Mouse (Mus musculus) myocyte (in vitro differentiated cells): ENCODE results near the gene Pawr. TPM values are rescaled to one million over a fixed set of nuclear protein-coding genes. Genes with fewer than 3 reads are reported as not detected.
"Not testable (repeated sequence)": the region's sequence is repeated elsewhere in the genome, so short reads cannot be mapped to it uniquely, and the experiment has no call there.

Experiments used
- H3K27me3 ChIP-seq: one replicate; pipeline ENCODE4 v1.6.1; 2011; ENCODE audit not compliant: control insufficient read depth, insufficient read depth, insufficient read length
- H3K36me3 ChIP-seq: one replicate; pipeline ENCODE4 v1.6.1; 2011; ENCODE audit not compliant: control insufficient read depth, insufficient read depth
- H3K4me2 ChIP-seq: one replicate; pipeline ENCODE4 v1.6.1; 2011; ENCODE audit warnings: low read depth, control low read depth
- H3K4me3 ChIP-seq: one replicate; pipeline ENCODE4 v1.5.1; 2011; ENCODE audit warnings: mild to moderate bottlenecking, control low read depth, moderate library complexity
- H3K79me2 ChIP-seq: one replicate; pipeline ENCODE4 v1.6.1; 2011; ENCODE audit not compliant: control insufficient read depth, insufficient read depth
- H3ac ChIP-seq: one replicate; pipeline ENCODE4 v1.6.1; 2011; ENCODE audit not compliant: control insufficient read depth, insufficient read length
- CEBPB ChIP-seq: IDR thresholded peaks from 2 replicates; pipeline ENCODE4 v1.6.1; 2011; ENCODE audit warnings: mild to moderate bottlenecking, moderate library complexity; ENCODE audit not compliant: poor library complexity, insufficient read depth, severe bottlenecking
- E2F4 ChIP-seq: IDR thresholded peaks from one replicate; pipeline ENCODE4 v1.6.1; 2011; ENCODE audit warnings: mild to moderate bottlenecking, control low read depth, moderate library complexity; ENCODE audit not compliant: insufficient read depth
- MAX ChIP-seq: IDR thresholded peaks from one replicate; pipeline ENCODE4 v1.6.1; 2011; ENCODE audit warnings: low read depth, mild to moderate bottlenecking, control low read depth
- MYOD1 ChIP-seq, 3 experiments: IDR thresholded peaks; one replicate each; pipeline ENCODE4 v1.6.1; 2011; ENCODE audit warnings: control low read depth in 2 of 3, low read depth in 2 of 3, mild to moderate bottlenecking in 2 of 3, moderate library complexity in 1 of 3; ENCODE audit not compliant: insufficient read length in 2 of 3, control insufficient read depth in 1 of 3
- MYOG ChIP-seq, 3 experiments: IDR thresholded peaks; one replicate each; pipeline ENCODE4 v1.6.1; 2011; ENCODE audit warnings: control low read depth in 2 of 3, low read depth in 2 of 3, mild to moderate bottlenecking in 2 of 3; ENCODE audit not compliant: insufficient read length in 2 of 3, control insufficient read depth in 1 of 3, insufficient read depth in 1 of 3
- POLR2A ChIP-seq: IDR thresholded peaks from one replicate; pipeline ENCODE4 v1.6.1; 2011; ENCODE audit warnings: low read depth, mild to moderate bottlenecking, control low read depth, moderate library complexity; ENCODE audit not compliant: insufficient read length
- POLR2AphosphoS2 ChIP-seq: IDR thresholded peaks from one replicate; pipeline ENCODE4 v1.6.1; 2011; ENCODE audit warnings: low read depth, control low read depth; ENCODE audit not compliant: insufficient read length
- REST ChIP-seq: IDR thresholded peaks from one replicate; pipeline ENCODE4 v1.6.1; 2011; ENCODE audit warnings: mild to moderate bottlenecking, control low read depth, moderate library complexity; ENCODE audit not compliant: insufficient read depth, insufficient read length
- SRF ChIP-seq: IDR thresholded peaks from one replicate; pipeline ENCODE4 v1.6.1; 2011; ENCODE audit warnings: low read depth; ENCODE audit not compliant: control insufficient read depth, insufficient read length
- TCF12 ChIP-seq: IDR thresholded peaks from one replicate; pipeline ENCODE4 v1.6.1; 2011; ENCODE audit warnings: mild to moderate bottlenecking, control low read depth; ENCODE audit not compliant: poor library complexity, insufficient read depth, severe bottlenecking
- TCF3 ChIP-seq: IDR thresholded peaks from one replicate; pipeline ENCODE4 v1.6.1; 2011; ENCODE audit warnings: low read depth, control low read depth; ENCODE audit not compliant: insufficient read length
- USF1 ChIP-seq: IDR thresholded peaks from one replicate; pipeline ENCODE4 v1.6.1; 2011; ENCODE audit warnings: low read depth, mild to moderate bottlenecking, control low read depth, moderate library complexity
- polyA plus RNA-seq: library from polyadenylated mRNA; unstranded; fragments of >200 nt; fragmentation: generic; extraction: Trizol; gene quantifications from one replicate; pipeline ENCODE4 v1.2.1, GENCODE M21; 2012; ENCODE audit warnings: missing spikeins

Pawr gene
- polyA plus RNA-seq, 1 experiment, result 2.9 TPM

DNA sequence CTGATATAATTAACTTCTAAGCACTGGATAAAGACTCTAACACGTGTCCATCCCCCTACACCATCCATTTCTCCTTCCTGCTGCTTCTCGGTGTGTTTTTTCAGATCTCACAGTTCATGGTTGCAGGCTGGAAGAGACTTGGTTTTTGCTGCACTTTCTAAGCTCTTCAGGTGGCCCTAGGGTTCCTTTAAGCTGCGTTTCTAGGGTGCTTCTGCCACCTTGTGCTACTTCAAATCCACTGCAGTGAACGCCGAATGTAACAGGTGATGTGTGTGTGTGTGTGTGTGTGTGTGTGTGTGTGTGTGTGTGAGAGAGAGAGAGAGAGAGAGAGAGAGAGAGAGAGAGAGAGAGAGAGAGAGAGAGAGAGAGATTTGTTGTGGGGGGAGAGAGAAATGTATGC lies 103.7 kb downstream of the Pawr start:
- Histone ChIP-seq H3K4me2 (no peak overlapping the region), H3ac (no peak overlapping the region), H3K27me3 (no peaks in the 10 kb centered on the region), H3K4me3 (no peak overlapping the region), H3K36me3 (no peaks in the 10 kb centered on the region), H3K79me2 (no peaks in the 10 kb centered on the region)
- TF ChIP-seq USF1, result no peak
- no peak for TF ChIP-seq REST
- no peak for TF ChIP-seq POLR2A
- TF ChIP-seq SRF, result no peak
- no peak for TF ChIP-seq MAX
- no peak for TF ChIP-seq CEBPB
- TF ChIP-seq TCF3, result no peak
- no peak for TF ChIP-seq POLR2AphosphoS2
- TF ChIP-seq MYOD1 (IDR thresholded peaks at IDR 0.05; ENCODE audit: control insufficient read depth in 1 of 3, insufficient read length in 2 of 3, low read depth in 2 of 3), result no peak
- TF ChIP-seq TCF12, result no peak
- no peak for TF ChIP-seq MYOG (IDR thresholded peaks at IDR 0.05; ENCODE audit: control insufficient read depth in 1 of 3, insufficient read depth in 1 of 3, insufficient read length in 2 of 3, low read depth in 2 of 3)
- TF ChIP-seq E2F4, result no peak

DNA sequence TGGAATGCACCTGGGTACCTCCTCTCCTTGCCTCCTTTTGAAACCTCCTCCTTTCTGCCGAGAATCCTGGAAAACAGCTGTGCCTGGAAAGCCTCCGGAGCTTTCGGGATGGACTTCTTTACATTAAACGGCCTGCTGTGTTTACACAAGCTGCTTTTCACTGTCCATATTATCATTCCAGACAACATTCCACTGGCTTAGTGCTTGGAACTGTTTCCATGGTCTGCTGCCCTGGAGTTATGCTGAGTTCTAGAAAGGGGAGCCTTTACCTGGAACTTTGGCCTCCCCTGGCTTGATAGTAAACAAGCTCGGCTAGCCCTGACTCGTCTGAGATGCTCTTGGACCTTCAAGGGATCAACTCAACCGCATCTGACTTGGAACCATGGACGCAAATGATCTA lies 104.4 kb downstream of the Pawr start:
- TF ChIP-seq TCF12 (no peak), E2F4 (no peak), MYOG (IDR thresholded peaks at IDR 0.05; ENCODE audit: control insufficient read depth in 1 of 3, insufficient read depth in 1 of 3, insufficient read length in 2 of 3, low read depth in 2 of 3) (no peak), USF1 (no peak), MYOD1 (IDR thresholded peaks at IDR 0.05; ENCODE audit: control insufficient read depth in 1 of 3, insufficient read length in 2 of 3, low read depth in 2 of 3) (no peak), POLR2AphosphoS2 (no peak), SRF (no peak), POLR2A (no peak), REST (no peak), CEBPB (no peak), MAX (no peak), TCF3 (no peak)
- no peak overlapping the region for H3K4me3 ChIP-seq
- H3K4me2 ChIP-seq, result no peak overlapping the region
- no peaks in the 10 kb centered on the region for H3K79me2 ChIP-seq
- no peak overlapping the region for H3ac ChIP-seq
- no peaks in the 10 kb centered on the region for H3K27me3 ChIP-seq
- no peaks in the 10 kb centered on the region for H3K36me3 ChIP-seq

DNA sequence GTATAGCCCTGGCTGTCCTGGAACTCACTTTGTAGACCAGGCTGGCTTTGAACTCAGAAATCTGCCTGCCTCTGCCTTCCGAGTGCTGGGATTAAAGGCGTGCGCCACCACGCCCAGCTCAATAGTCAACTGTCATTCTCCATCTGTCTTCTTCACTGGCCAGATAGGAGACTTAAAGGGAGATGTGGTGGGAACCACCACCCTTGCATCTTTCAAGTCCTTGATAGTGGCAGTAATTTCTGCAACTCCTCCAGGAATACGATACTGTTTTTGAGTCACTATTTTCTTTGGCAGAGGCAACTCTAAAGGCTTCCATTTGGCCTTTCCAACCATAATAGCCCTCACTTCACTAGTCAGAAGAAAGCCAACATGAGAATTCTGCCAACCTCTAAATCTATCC lies 108.3 kb downstream of the Pawr start:
- H3K4me3 ChIP-seq, H3K4me2 ChIP-seq, H3K36me3 ChIP-seq, H3ac ChIP-seq, H3K27me3 ChIP-seq, H3K79me2 ChIP-seq: not testable (repeated sequence)

DNA sequence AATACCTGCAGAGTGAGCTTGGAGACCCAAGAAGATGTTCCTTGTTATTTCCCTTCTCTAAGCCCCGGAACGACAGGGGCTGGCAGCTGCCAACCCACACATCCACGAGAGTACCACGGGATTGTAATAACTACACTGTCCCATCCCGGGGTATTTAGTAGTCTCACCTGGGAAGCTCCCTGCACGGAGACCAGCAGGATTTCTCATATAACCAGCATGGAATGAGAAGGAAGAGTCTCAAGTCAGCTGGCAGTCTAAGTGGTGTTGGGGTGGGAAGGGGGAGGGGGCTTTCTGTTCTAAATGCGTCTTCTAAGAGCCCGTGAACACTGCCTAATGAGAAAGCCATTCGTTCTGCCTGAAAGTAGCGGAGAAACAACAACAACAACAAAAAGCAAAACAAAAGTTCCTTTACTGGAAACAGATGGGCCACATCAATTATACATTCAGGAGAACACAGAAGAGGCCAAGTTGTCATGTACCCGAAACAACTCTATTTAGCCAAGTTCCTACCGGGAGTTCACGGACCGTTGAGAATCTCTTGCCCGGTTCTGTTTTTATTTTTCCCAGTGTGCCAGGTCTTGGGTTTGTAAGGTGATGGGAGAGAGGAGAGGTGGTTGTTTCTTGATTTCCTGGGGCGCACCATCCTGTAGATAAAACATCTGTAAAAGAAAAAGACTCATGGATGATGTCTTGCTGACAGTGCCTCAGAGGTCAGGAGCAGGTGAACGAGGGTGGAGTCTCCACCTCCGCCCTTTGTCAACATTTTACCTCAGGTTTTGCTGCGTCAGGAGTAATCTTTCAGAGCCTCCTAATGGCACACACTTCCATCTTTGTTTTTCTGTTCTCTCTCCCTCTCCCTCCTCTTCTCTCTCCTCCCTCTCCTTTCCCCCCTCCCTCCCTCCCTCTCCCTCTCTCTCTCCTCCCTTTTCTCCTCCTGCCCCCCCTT lies 112.3 kb downstream of the Pawr start:
- Histone ChIP-seq H3ac (no peak overlapping the region), H3K27me3 (no peaks in the 10 kb centered on the region), H3K36me3 (no peaks in the 10 kb centered on the region), H3K4me3 (no peak overlapping the region), H3K79me2 (no peaks in the 10 kb centered on the region), H3K4me2 (no peak overlapping the region)
- TF ChIP-seq MYOD1 (IDR thresholded peaks at IDR 0.05; ENCODE audit: control insufficient read depth in 1 of 3, insufficient read length in 2 of 3, low read depth in 2 of 3) (no peak), POLR2A (no peak), SRF (no peak), CEBPB (no peak), POLR2AphosphoS2 (no peak), TCF3 (no peak), USF1 (no peak), MAX (no peak)

DNA sequence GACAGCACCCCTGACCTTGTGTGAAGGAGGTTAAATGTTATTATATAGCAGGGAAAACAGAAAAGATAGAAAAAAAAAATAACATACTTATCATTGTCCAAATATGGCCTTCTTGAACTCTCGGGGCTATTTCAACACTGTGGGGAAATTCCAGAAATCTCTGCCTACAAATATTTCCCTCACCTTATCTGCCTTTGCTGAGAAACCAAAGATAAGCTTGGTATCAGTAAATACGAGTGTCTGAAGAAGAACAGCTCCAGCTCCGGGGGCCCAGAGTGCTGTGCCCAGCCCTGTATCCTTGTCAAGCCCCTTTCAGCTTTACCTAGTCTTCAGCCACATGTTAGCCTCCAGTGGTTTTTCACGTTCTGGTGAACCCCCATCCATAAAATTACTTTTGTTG lies 113.2 kb downstream of the Pawr start:
- Histone ChIP-seq H3ac (no peak overlapping the region), H3K4me3 (peak overlapping the region; percentile 3), H3K4me2 (peak overlapping the region; percentile 73), H3K36me3 (no peaks in the 10 kb centered on the region), H3K27me3 (no peaks in the 10 kb centered on the region), H3K79me2 (no peaks in the 10 kb centered on the region)
- TF ChIP-seq USF1 (no peak), MYOD1 (IDR thresholded peaks at IDR 0.05; ENCODE audit: control insufficient read depth in 1 of 3, insufficient read length in 2 of 3, low read depth in 2 of 3) (no peak), TCF3 (no peak), SRF (no peak), MYOG (IDR thresholded peaks at IDR 0.05; ENCODE audit: control insufficient read depth in 1 of 3, insufficient read depth in 1 of 3, insufficient read length in 2 of 3, low read depth in 2 of 3) (no peak)
